Mouse (Mus musculus) adrenal gland, adult 18-20 months (tissue): Measurements from ENCODE around the gene 6430571L13Rik. TPM values are rescaled to one million over a fixed set of nuclear protein-coding genes. Genes with fewer than 3 reads are reported as not detected.
A peak's percentile ranks its signal among the peaks of the same experiment; 100 is the strongest.

Source experiments
- DNase-seq, 2 experiments: peaks; one replicate each; pipeline ENCODE4 v3.0.0; 2021 to 2022; ENCODE audit warnings: low spot score in 2 of 2
- long read RNA-seq, 2 experiments: library from polyadenylated mRNA; stranded (forward); transcript quantifications; one replicate each; pipeline ENCODE4 v2.0.0; 2021
- total RNA-seq, 2 experiments: library from RNA; stranded (reverse); gene quantifications; 1 replicate in 1 of 2; 2 replicates in 1 of 2; pipeline ENCODE4 v1.2.3; 2021

Gene 6430571L13Rik
- 1 to 10 TPM in 1 of 2 experiments, under 1 TPM in 1; 0.30 to 1.3 TPM for total RNA-seq
- long read RNA-seq, experiment 1, partial matches to known transcripts, result 0 of 3 reads
- long read RNA-seq, experiment 1, other reads (novel, unspliced or antisense), result 1 of 3 reads
- long read RNA-seq, experiment 2, partial matches to known transcripts, result 1 of 5 reads
- long read RNA-seq, experiment 2, other reads (novel, unspliced or antisense), result 3 of 5 reads

DNA sequence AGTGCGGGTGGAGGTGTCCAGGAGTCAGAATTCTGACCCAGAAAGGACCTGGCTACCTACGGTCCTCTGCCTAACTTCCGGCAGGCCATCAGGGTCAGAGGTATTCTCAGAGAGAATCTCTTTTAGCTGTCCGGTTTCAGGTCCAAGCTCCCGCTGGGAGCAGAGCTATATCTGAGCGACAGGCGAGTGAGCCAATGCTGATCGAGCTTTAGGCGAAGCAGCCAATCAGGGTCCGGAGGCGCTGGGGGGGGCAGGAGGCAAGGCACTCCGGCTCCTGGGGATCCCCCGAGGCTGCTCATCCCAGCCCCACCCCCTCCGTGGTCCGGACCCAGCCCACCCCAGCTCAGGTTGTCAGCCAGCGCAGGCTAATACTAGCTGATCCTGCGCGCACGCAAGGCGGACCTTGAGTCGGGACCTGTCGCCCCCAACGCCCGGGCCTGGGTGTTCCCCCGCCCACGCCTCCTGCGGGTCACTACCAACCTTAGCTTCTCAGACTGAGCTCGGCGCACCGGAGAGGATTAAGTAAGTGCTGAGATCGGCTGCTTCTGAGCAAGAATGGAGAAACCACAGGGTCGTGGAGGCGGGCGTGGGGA, at the start of gene 6430571L13Rik:
Gene 6430571L13Rik, plus strand, starts transcription at position 336 of the 593 bp plus-strand sequence.
- peak; percentile 92 to 93 for DNase-seq

DNA sequence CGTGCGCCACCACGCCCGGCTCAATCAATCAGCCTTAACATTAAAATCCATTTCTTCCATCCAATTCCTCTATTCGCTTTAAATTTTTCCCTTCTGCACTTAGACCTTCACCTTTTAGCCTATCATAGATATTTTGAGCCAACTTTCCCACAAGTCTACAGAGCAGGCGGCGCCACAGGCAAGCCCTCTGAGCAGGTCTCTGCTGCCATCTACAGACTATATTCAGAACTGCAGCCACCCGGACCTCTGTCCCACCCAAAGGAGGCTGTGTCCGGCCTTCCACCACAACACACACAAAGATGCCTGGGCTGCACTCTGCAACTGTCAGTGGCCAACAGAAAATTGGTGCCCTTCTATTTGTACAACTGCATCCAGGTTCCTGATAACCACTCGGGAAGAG, 49.5 kb upstream of the 6430571L13Rik start:
- DNase-seq, result peak; percentile 89 to 90

DNA sequence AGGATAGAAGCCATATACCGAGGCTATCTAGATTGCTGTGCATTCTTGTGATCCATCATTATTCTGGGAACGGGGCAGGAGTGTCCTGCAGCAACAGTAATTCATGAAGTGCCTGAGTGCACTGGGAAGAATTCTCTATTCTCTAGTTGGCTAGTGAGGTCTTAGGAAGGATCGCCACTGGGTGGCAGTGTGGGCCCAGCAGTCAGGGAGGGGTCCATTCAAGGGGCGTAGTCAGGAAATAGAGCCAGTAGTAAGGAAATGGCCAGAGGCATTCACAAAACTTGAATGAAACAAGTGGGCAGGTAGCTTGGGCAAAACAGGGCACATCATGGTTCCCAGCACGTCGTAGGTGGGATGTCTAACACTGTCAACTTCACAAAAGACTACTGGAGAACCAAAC, 46.2 kb upstream of the 6430571L13Rik start:
- peak; percentile 81 to 85 for DNase-seq

DNA sequence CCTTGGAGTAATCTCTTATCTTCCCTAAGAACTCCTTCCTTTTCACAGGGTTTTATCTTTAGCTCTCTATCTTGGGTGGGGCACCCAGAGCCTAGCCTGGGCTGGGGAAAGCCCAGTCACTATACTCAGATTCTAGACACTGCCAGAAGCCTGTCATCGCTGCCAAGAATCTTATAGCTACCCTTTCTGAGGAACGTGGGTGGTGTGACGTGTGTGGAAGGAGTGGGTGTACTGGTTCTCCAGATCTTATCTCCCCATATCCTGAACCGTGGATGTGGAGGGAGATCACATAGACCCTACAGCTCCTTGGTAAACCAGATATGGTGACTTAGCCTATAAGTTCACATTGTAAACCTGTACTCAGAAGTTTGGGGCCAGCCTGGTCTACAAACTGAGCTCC, 44.8 kb upstream of the 6430571L13Rik start:
- no peak for DNase-seq

DNA sequence AAGGTAGTCTGAATTCAATTTTAAA, 44.6 kb upstream of the 6430571L13Rik start, which contains the start of gene Cish:
Gene Cish, plus strand, starts transcription at position 11 of the 25 bp plus-strand sequence.
- DNase-seq, result no peak

DNA sequence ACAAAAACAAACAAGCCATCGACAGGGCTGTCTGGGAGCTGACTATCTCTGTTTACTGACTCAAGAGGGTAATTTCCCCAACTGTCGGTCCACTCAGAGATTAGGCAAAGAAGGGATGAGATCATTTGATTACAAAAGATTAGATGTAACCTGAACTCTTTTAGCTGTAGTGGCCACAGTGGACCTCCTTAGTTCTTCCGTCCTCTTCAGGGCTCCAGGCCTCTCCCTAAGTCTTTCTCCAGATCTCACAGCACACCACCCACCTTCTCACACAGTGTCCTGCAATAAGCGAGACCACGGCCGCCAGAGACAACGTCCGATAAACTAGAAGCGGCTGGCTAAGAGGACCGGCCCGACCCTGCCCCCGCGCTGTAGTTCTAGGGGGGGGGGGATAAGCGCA, 44.4 kb upstream of the 6430571L13Rik start:
- no peak for DNase-seq

DNA sequence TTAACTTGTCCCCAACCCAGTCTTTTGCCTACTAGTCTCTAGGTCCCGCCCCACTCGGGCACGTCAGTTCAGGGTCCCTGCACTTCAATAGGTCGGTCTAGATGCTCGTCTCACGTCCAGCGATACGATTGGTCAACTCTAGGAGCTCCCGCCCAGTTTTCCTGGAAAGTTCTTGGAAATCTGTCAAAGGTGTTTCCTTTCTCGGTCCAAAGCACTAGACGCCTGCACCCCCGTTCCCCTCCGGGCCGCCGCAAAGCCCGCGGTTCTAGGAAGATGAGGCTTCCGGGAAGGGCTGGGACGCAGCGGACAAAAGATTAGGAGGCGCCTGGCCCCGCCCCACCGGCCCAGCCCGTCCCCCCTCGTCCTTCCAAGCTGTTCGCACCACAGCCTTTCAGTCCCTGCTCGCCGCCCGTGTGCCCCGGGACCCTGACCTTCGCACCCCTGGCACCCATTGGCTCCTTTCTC, 43.9 kb upstream of the 6430571L13Rik start:
- peak; percentile 91 to 96 for DNase-seq

DNA sequence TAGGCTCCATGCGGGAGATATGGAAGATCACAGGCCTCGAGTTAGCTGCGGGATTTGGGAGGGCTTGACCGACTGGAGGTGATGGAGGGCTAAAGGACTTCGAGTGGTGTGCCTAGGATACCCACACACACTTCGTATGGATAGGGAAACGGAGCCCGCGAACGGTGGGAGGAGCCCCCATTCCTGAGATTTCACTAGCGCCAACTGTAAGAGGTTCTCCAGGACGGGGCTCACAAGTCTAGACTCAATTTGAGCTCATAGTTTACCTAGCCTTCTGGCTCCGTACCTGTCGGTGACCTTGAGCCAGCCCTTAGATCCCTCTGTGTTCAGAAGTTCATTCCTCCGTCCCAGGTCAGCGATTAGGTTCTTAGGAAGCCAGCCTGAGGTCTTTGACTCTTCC, 43.3 kb upstream of the 6430571L13Rik start:
- DNase-seq, result no peak

DNA sequence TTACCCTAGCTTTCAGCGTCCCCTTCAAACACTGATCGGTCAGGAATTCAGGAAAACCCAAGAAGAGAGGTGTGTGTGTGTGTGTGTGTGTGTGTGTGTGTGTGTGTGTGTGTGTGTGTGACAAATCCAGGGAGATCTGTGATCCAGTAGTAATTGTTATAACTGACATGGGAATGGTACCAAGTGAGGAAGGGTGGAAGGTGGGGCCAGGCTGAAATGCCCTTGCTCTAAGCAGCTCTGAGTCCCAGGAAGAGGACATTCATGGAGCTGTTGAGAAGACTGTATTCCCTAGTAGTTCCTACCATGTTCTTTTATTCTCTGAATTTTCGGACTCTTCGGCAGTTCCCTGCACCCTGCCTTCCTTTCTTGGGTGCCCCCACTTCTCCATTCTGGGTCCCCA, 42.7 kb upstream of the 6430571L13Rik start:
- DNase-seq, result no peak

DNA sequence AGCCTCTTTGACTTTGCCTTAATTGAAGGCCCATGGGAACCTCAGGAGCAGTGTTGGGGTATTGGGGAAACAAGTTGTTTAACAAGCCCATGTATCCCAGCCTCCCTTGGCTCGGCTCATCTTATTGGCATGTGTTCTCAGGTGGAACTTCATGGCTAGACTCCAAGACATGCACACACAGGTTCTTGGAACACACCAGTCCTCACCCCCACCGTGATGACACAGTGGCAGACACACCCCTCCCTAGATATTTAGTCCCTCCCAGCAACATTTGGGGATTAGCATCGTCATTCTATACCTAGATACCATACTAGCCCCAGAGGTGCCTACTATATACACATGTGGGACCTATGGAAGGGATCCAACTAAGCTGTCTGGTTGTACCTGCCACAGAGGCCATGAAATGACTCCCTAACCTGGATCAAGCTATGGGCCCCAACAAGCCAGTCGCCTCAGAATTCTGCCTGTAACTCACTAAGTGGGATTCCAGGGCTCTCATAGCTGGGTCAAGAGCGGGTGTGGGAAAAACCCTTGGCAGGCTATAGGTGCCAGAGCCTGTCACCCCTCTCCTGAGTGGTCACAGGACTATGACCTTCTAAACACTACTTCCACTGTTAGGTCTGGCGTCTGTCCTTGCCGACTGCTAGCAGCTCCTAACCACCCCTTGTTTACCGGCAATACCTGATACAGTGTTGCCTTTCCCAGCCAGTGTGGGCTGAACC, 42.2 kb upstream of the 6430571L13Rik start:
- DNase-seq, result no peak

DNA sequence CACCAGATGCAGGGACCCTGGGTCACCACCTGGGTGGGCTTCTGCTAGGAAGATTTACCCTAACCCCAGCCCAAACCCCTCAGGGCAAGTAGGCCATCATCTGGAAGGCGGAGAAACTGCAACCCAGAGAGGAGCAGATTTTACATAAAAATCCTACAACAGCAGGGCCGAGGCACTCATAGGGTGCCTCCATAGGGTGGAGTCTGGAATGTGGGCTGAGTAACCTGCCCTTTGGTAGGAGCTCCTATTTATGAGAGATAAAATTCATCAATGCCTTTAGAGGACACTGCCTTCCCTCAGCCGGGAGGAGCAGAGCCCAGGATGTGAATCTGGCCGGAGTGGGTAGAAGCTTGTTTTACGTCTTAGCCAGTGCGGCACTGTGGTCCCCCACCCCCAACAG, 41.5 kb upstream of the 6430571L13Rik start:
- DNase-seq, result no peak

DNA sequence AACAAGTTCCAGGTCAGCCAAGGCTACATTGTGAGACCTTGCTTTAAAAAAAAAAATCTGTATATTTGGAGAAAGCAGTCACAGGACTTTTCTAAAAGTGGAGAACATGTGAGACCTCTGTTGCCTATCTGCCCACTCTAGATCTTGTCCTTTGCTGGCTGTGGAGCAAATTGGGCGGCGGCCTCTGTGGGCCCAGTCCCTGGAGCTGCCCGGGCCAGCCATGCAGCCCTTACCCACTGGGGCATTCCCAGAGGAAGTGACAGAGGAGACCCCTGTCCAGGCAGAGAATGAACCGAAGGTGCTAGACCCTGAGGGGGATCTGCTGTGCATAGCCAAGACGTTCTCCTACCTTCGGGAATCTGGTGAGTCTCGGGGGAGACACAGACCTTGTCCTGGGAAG, 40.6 kb upstream of the 6430571L13Rik start:
- DNase-seq, result no peak

DNA sequence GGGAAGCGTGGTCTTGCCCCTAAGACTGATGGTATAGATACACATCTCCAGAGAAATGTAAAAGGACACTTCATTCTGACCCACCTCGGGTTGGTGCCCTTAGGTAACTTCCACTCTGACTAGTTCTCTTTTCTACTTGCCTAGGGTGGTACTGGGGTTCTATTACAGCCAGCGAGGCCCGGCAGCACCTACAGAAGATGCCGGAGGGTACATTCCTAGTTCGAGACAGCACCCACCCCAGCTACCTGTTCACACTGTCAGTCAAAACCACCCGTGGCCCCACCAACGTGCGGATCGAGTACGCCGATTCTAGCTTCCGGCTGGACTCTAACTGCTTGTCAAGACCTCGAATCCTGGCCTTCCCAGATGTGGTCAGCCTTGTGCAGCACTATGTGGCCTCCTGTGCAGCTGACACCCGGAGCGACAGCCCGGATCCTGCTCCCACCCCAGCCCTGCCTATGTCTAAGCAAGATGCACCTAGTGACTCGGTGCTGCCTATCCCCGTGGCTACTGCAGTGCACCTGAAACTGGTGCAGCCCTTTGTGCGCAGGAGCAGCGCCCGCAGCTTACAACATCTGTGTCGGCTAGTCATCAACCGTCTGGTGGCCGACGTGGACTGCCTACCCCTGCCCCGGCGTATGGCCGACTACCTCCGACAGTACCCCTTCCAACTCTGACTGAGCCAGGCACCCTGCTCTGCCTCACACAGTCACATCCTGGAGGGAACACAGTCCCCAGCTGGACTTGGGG, 40.0 kb upstream of the 6430571L13Rik start:
- DNase-seq, result no peak

DNA sequence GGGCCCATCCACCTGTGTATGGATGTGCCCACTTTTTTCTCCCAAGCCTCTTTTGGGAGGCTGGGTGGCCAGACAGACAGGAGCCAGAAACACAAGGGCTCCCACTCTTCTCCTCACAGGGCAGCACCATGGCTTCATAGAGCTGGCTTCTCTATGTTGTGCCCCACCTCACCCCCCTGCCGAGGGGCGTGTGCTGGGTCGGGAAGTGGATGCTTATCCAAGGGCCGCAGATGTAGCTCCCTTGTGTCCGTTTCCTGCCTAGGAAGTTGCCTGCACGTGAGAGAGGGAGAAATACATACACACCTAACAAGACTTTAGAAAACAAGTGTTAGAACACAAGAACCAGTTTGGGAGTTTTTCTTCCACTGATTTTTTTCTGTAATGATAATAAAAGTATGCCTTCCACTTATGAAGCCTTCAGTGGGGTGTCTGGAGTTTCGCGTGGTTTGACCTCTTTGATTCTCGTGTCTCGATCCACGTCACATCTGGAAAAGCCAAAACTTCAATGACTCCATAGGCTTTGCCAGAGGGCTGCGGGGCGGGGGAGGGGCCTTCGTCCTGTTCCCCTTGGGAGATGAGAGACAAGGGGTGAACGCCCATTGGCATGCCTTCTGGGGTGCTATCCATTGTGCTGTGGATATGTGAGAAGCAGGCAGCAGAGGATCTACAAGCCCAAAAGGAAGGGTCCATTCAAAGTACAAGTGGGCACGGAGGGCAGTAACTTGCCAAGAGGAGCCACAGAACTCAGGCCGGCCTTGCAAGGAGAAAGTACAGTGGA, 38.7 kb upstream of the 6430571L13Rik start:
- DNase-seq, result no peak

DNA sequence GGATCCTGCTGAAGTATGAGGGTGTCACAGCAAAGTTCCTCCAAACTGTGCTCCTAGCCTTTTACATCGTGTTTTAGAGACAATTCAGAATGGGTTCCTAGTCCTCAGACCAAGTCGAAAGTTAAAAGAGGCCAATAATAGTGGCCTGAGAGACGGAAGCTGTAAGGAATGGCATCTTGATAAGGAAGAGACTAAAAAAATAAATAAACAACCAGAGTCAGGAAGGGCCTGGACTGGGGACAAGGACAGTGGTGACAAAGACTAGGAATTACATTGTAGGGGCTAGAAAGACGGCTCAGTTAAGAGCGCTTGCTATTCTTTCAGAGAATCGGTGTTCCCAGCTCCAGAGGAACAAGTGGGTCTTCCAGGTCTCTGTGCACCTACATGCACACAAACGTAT, 37.8 kb upstream of the 6430571L13Rik start:
- no peak for DNase-seq

DNA sequence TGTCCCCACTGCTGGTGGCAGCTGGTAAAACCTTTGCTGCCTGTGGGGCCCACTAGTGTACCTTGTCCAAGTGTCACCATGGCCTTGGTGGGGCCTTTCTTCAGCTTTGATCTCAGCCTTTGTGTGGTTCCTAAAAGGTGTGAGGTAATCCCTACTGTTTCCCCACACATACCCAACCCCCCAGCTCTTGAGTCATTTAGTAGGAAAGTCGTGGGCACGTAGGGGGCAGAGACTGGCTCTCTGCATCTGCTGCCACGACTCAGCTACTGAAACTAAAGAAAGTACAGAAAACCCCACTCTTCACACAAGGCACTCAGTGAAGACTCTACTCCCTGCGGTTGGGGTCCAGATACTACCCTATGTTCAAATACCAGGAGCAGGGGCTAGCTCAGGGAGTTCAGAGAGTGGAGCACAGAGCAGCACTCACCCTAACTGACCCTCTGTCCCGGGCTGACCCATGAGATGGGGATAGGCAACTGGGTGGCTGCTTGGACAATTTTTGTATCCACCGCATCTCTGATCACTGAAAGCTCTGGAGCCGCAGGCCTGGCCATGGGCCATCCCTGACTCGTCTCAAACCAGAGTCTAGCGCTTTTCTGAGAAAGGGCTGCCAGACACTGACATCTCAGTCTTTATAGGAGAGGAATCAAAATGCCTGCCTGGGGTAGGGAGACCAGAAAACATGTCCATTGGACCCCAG, 37.1 kb upstream of the 6430571L13Rik start:
- DNase-seq, result no peak

DNA sequence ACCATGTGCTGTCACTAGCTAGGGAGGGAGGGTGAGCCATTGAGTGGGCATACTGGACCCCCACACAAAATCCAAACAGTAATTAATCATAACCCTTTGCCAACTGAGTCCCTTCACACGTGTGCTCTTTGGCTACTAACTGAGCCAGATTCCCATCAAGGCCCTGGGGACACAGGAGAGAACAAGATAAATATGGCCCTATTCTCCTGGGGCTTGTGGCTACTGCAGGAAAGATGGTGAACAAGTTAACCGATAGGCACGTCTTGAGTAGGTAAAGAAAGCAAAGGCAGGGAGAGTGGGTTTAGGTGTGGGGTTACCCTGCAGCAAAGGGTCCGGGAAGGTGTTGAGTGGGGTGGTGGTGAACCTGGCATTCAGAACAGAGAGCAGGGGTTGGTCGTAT, 36.5 kb upstream of the 6430571L13Rik start:
- no peak for DNase-seq

DNA sequence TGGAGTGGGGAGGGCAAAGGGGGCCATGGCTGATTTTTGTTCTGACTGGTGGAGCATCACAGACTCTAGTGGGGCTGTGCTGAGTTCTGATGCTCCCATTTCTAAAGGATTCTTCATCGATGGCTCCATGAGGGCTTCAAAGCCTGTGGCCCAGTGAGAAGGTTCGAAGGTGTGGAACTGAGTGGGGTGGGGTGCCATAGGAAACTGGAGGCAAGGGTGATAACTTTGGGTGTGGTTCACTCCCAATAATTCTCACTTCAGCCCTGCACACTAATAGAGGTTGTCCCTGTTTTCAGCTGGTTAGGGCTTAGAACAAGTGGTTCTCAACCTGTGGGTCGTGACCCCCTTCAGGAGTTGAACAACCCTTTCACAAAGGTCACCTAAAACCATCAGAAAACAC, 36.0 kb upstream of the 6430571L13Rik start:
- DNase-seq, result no peak

DNA sequence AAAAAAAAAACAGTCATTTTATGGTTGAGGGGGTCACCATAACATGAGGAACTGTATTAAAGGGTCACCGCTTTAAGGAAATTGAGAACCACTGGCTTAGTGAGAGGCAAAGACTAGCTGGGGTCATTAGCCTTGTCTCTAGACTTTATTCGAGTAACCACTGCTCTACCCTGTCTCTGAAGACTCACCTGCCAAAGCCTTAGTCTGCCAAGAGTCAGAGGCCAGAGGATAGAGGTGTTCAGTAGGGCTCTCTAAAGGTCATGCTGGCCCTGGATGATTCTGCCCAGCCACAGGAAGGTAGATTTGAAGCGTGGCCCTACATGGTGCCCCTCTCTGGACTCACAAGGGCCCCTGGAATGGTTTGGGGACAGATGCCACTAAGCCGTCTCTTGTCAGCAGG, 35.4 kb upstream of the 6430571L13Rik start:
- no peak for DNase-seq

DNA sequence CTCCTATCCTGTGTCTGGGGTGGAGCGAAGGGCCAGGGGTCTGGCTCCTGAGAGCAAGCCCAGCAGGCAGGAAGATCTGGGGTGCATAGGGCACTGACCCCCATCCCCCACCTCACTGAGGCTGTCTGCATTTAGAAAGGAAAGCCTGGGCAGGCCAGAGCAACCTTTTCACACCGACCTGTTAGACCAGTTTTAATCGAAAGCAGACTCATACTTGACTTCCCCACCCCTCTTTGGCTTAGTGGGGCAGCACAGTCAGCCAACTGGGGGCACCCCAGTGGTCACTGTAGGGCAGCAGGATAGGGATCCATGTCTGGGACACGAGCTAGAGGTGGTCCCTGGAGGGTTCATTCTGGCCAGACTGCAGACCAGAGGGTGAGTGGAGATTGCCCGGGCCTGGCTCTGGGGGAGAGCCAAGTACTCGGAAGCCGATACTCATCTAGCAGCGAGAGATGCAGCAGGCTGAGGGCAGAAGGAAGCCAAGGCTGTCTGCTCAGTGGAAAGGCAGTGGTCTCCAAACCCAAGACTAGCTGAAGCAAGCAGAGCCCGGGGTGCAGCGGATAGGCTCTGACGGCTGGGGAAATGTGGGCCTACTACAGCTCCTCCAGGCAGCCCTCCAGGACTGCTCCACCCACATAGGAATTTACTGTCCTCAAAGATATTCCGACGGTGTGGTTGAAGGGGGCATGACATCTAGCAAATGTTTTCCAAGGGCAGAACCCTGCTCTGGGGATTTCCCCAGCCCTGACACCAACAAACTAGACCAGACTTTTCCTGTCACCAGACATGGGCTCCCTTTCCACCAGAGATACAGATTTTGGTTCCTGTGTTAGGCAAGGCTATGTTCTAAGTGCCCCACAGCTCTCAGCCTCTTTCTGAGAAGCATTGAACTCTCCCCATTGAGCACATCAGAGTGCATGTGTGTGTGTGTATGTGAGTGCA, 34.5 kb upstream of the 6430571L13Rik start:
- no peak for DNase-seq
